Mouse (Mus musculus): ENCODE measurements around the gene Pdk2.

Gene Pdk2

DNA sequence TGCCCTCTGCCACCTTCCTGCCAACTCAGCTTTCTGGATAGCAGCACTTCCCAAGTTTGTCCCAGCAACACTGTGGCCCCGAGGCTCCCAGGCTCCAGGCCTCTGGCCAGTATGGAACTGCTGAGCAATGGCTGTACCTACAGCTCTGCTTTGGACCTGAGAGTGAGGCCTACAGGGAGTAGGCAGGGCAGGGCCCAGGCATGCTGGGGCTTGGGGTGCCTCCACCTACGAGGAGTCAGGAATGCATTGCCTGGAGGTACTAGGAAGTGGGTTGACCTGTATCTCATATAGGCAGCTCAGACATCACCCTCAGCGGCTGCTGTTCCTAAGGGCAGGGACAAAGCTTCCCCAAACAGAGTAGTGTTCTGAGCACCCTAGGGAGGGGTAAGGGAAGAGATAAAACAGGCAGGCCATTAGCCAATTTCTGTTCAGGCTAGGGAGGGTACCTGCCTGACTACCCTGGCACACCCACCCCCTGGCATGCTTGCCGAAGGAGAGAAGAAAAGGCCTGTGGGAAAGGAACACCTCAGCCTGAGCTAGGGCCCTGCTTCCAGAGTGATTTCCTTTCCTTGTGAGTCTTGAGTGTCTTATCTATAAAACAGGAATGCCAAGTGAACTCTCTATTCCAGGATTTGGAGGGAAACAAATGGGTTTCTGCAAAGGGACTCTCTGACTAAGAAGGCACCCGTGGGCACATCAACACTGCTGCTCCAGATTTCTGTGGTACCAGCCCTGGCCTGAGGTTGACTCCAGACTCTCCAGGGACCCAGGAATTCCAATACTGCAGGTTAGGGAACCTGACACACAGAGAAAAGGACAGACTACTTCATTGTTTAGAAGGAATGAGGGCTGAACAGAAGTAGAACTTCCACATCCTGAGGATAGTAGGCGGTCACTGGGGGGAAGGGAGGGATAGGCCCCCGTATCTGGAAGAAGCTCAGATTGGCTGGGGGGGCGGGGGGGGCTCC, 29.3 kb upstream of the Pdk2 start:
- no peak for DNase-seq

DNA sequence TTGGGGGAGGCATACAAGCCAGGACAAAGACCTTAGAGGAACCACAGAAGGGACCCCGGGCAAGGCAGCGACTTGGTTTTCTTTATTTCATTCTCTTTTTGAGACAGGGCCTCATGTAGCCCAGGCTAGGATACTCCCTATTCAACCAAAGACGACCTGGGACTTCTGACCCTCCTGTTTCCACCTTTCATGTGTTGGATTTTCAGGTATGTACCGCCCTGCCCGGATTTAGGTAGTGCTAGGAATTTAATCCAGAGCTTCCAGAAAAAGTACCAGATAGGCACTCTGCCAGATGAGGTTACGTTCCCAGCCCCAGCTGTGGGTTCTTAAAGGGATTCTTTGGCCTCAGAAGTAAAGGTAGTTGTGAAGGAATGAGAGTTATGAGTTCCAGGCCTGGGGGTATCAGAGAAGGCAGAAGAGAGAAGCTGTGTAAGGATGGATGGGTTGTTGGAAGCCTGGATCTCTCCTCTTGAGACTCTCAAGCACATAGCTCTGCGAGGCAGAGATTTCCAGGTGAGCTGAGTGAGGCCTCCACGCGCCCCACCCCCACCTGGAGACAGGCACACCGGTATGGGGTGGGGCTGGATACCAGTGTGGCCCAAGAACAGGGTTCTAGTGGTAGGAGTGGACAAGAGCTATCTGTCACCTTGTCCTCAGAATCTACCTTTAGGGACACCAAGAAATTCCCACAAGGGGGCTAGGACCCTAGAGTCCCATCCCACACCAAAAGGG, 28.2 kb upstream of the Pdk2 start:
- DNase-seq, result no peak

DNA sequence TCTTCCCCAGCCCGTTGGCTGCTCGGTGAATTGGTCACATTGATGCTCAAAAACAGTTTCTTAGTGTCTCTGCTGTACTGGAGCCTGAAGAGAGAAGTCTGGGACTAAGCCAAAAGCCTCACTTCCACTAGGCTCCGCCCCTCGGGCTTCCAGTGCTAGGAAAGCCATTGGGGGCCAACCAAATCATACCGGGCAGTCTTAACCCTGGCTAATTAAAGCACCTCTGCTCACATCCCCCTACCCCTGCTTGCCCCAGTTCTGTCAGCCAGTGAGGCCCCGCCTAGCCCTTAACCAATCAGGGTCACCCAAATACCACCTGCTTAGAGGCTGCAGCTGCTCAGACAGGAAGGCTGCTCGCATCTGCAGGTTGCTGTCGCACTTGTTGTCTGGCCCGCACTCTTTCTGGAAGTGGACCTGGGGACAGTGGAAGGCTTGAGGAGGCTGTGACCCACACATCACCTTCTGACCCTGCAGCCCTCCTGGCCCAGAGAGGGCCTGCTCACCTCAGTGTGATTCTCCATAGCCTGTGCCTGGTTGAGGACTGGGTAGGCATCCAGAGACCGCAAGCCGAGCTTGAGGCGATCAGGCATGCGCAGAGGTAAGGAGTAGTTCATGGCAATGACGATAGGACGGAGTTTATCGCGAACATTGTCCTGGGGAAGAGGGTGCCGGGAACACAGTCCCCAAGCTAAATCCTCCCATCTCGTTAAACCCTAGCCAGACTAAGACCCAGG, 15.8 kb upstream of the Pdk2 start:
- DNase-seq, result no peak

DNA sequence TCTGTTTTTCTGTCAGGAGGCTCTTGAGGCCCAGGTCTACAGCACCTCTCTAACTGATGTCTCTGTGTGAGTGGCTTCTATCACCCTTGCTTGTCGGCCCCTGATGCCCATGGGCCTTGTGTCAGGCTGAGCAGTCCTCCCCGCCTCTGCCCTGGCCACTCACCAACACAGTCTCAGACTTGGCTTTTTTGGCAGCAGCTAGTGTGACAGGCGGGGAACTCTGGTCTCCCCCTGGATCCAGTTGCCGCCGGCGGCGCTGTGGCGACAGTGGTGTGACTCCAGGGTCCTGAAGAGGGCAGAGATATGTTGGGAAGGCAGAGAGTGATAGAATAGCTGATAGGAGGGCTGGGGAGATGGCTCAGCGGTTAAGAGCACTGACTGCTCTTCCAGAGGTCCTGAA, 11.9 kb upstream of the Pdk2 start:
- DNase-seq, result no peak

DNA sequence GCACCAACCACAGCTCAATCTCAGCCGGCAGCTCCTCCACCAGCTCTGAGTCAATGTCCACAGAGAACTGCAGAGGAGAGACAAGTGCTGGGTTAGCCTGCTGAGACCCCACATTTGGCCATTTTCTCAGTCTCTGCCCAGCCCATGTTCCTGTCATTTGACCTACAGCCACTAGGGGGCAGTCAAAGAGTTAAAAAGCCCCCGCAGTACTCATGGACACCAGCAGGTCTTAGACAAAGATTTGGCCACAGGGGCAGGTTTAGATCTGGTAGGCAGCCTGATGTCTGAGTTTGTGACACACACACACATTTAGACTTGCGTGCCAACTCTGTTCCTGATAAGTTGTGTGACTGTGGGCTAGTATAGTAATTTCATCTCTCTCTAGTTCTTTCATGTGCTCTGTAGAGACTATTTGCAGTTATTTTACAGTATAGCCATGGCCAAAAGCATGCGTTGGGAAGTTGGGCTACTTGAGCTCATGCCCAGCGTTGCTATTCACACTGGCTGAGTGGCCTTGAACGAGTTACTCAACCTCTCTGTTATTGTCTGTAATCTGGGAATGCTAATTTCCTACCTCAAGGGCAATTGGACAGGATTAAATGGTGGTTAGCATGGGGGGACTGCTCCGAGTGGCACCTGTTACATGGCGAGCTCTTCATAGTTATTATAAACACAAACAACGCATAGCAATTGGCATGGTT, 6.0 kb upstream of the Pdk2 start:
- DNase-seq, result no peak

DNA sequence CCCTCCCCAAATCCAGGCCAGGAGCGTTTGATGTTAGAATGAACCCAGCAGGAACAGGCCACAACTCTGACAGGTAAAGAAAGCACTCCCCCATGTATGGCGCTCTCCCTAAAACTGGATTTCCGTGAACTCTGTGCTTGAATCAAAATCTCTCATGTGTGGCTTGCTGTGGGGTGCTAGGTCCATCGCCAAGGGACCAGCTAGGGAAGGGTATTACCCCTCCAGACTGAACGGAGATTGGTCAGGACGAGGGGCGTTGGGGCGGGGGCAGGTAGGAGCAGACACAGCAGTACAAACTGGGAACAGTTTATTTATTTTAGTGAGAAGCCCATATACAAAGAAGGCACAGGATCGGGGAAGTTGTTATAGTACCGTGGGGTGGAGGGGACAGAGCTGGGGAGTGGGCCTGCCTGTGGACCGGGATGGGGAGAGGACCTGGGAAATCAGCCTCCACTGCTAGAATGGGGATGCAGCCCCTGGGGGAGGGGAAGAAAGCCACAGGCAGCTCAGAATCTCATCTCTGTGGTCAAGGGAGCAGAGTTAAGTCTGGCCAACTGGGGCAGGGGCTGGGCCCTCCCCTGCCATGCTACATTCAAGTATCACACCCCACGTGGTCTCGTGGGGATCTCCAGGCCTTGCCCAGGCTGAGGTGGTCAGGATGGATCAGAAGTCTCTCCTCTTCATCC, 3.2 kb upstream of the Pdk2 start:
- DNase-seq, result no peak

DNA sequence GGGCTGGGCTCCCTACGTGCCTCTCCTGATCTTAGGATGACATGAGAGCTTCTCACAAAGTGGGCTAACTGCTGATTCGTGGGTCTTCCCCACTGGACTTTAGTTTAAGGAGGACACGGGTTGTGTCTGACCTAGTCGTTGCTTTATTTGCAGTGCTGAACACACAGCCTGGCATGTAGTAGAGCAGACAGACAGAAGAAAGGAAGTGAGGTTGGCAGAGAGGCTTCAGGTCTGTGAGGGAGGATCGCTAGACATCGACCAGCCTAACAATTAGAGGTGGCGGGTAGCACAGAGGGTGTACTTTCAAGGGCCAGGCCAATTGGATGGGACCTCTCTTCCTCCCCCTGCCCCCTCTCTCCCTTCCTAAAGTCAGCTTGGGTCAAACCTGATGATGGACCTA, 2.5 kb upstream of the Pdk2 start:
- DNase-seq, result no peak

DNA sequence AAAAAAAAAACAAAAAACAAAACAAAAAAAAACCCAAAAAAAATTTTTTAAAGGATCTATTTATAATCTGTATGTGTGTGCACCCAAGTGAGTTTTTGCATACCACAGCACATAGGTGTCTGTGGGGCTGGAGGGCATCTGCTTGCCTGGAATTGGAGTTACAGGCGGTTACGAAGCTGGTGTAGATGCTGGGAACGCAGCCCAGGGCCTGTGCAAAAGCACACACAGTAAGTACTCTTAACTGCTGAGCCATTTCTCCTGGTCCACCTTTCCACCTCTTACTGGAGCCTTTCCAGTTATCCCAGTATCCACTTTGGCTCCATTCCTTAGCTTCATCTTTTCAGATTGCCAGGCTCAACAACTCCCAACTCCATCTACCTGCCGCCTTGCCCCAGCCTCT, 1.9 kb upstream of the Pdk2 start:
- DNase-seq, result no peak

DNA sequence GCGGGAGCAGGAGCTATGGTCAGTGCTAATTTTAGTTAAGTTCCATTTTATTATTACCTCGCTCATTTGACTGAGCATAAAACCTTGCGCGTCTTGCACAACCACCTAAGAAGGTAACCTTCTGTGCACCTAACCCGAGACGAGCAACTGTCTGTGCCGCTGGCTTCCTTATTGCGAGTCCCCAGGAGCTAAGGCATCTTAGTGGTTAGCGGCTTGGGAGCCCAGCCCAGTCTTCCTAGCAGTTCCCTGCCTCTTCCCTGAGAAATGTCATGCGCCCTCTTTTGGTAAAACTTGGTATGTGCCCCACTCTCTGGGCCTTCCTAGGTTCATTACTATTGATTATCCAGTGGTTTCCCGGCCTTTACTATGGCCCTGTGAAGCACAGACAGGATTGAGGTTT, 942 bp upstream of the Pdk2 start:
- peak; percentile 81 for DNase-seq

DNA sequence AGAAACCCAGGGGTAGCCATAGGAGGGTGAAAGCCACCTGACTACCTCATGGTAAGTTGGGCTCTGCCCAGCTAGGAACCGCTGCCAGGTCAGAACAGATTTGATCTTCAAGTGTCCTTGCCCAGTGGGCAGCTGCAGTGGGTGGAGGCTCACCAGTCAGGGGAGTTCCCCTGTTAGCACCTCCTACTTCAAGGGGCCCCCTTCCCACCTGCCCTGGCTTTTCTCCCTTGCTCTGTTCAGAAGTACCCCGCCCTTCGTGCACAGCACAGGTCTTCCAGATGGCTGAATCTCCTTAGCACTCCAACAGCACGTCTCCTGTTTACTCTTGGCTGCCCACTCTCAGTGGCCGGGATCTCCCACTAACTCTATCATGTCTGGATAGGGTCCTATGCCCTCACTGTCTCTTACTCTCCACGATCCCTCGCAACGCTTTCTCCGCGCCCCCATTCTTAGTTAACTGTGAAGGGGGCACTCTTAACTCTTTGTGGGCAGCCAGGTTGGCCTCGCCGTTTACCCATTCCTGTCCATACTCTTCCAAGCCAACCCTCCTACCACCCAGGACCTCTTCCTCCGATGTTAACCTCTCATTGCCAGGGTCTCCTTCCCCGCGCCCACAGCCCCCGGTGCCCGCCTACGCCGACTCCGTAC, 539 bp downstream of the Pdk2 start:
- DNase-seq, result no peak

DNA sequence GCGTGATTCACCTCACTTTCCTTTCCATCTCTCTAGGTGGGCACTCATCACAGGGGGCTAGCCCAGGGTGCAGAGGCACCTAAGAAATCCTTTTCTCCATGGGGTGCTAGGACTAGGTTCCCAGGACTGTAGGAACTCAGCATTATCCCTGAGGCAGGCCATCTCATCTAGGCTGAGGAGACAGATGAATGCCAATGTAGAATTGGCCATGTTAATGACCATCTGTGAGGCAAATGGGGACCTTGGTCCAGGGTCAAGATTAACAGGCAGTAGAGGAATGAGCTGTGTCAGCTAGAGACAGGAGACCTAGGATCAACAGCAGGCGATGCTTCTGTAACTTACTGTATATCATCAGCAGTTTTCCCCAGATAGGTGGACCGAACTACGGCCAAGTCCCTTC, 1.4 kb downstream of the Pdk2 start:
- DNase-seq, result no peak

DNA sequence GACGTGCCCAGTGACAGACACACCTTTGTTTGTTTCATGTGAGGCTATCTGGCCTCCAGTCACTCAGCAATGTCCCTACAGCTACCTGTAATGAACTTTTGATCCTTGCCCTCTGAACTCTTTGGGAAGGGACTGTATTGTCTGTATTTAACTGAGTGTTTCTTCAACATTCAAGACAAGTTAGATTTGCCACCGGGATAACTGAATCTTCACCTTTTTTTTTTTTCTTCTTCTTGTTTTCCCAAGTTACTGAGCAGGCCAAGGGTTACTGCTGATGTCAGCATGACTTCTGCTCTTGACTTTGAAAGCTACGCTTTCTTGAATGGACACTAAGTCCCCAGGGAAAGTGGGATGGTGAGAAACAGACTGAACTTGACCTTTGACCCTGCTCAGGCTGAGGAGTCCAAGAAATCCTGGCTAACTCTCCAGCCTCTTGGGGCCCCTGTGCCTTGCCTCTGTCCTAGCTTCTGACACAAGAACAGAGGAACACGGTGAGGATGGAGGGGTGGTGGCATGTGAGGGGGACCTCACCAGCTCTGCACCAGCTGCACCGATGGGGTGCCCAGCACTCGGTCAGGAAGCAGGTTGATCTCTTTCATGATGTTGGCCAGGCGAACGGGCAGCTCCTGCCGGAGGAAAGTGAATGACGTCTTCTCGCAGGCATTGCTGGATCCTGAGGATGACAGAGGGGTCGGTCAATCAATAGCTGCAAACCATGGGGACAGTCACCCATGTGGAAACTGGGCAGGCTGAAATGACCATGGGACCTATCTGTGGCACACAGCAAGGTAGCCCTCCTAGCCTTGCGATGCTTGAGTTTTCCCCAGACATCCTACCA, 2.1 kb downstream of the Pdk2 start:
- no peak for DNase-seq

DNA sequence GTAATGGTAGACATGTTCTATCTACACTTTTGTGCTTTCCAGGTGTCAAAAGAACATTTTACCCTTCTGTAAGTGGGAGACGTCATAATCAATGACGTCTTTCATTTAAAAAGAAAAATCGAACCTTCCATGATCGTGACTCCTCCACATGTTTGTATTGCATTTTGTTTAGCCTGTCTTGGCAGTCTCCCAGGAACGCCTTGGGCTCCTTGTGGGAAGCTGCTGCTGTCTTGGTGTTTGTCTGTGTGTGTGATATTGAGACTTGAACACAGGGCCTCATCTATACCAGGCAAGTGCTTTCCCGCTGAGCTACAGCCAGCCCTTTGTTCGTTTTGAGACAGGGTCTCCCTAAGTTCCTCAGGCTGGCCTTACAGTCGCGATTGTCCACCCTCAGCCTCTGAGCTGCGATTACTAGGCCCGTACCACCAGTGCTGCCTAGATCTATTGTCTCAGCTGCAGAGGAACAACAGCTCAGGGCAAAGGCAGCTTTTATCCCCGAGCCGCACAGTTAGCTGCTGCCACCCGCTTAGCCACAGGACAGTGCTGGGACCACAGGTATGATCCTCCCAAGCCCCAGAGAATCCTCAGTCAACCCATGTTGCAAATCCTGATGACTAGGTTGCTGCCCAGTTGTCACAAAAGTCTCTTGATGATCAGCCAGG, 2.9 kb downstream of the Pdk2 start:
- DNase-seq, result no peak

DNA sequence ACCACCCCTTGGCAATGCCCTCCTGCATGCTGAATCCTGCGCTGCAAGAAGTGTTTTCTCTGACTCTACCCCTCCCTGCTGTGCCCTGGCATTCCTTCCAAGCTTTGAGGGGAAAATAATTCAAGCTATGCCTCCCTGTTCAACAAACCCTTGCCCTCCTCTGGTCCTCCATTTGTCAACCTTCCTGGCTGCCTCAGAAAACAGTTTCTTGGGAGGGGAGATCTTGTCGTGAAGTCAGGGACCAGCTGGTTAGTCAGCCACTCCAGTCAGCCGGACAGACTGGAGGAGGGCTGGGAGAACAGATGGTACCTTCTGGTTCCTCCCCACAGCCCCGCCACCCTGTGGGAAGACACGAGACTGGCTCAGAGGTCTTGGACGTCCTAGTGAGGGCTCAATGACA, 3.8 kb downstream of the Pdk2 start:
- DNase-seq, result no peak

DNA sequence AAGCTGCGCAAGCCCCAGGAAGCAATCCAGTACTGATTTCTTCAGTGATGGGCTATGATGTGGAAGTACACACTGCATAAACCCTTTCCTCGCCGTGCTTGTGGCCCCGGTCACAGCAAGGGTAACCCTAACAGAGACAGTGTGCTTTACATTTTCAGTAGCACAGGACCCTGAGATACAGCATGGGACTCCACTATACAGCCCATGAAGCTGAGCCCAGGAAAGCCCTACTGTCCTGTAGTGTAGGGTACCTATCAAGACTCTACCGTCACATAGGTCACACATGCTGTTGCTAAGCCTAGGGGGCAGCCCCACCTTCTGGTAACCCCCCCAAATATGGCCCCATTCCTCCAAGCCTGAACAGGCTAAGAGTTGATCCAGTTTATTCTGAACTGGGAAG, 4.6 kb downstream of the Pdk2 start:
- DNase-seq, result no peak

DNA sequence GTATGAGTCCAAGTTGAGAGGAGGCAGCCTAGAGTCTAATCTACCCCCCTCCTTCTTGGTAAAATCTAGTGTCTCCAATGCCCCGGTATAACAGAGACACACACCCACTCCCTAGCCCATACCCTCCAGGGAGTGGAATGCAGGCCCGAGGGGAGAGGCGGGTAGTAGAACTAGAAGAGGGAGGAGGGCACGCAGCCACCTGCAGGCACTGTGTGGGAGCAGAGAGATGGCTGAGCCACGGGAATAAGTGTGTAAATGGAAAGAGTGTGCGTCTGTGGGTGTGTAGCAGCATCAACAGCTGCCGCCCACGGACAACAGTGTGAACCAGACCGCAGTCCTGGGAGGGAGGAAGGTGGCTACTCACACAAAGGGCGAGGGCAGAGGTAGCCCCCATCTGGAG, 6.3 kb downstream of the Pdk2 start:
- DNase-seq, result no peak

DNA sequence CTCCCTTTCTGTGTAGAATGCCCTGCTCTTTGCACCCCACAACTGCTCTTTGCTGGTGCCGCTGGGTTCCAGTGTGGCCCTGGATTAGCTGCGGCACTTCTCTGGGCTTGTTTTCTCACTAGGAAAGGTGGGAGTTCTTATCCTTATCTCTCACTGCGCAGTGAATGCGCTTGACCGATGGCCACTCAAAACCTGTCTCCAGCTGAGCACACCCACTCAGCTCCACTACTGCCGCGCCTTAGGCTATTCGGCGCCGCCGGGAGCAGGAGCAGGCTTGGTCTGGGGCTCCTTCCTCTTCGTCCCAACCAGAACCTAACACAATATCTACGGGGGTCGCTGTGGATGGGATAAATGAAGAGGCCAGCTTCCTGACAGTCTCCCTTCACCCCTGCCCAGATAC, 7.5 kb downstream of the Pdk2 start:
- no peak for DNase-seq

DNA sequence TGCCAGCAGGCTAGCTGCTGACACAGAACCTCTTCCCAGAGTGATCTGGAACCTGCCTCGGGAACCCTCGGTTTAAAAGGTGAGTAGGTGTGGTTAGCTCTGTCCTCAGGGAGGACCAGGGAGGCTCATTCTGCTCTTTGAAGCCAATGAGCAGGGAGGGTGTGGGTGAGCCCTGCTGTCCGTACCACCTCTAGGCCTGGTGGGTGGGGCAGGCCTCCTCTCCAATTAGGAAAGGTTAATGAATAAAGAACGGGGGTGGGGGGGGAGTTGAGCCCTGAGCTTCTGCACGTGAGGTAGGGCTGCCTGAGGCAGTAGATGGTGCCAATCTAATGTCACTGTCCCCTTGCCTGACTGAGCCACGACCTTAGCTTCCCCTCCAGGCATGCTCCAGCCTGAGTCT, 8.2 kb downstream of the Pdk2 start:
- DNase-seq, result no peak

DNA sequence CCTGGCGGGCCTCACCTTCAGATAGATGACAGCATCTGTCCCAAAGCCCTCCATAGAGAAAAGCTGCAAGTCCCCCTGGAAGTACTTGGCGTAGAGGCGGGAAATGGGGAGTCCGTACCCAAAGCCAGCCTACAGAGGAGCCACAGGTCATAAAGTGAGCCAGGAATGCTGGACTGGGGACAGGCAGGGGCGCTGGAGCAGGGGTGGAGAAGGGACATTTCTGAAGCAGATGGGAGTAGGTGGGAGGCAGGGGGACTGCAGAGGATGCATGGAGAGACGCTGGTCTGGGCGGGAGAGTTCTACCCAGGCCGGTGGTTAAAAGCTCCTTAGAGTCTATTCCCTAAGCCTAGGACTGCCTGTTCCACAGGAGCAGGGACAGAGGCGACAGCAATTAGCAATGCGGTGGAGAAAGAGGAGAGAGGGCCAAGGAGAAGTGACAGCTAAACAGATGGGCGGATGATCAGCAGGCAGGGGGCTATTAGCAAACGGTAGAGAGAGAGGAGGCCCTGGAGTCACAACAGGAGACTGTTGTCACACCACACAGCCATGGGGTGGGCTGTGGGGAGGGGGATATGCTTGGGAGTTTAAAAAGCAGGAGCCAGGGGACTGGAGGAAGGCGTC, 13.2 kb downstream of the Pdk2 start:
- no peak for DNase-seq

DNA sequence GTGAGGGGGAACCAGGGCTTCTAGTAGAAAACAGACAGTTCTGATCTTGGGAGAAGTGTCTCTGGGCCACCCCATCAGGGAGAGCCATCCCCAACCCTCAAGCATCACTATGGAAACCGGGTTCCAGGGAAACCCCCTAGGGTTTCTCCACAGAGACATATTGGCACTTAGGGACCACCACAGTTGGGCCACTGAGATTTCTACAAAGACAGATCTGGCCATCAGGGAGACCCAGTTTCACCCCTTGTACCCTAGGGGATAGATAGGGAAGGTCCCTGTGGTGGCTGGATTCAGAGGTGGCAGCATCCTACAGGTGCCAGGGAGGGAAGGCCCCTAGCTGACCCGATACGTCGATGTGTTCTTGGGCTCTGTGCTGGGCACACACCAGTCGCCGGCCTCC, 14.3 kb downstream of the Pdk2 start:
- DNase-seq, result no peak

All from right cerebral cortex, postnatal 4 days (tissue).